Mouse (Mus musculus) kidney, postnatal 10 days (tissue): ENCODE results near the gene Gm11037.

Source experiments
- DNase-seq: peaks from one replicate; pipeline ENCODE4 v3.0.0; 2021; ENCODE audit warnings: mixed read lengths

The Gm11037 gene

DNA sequence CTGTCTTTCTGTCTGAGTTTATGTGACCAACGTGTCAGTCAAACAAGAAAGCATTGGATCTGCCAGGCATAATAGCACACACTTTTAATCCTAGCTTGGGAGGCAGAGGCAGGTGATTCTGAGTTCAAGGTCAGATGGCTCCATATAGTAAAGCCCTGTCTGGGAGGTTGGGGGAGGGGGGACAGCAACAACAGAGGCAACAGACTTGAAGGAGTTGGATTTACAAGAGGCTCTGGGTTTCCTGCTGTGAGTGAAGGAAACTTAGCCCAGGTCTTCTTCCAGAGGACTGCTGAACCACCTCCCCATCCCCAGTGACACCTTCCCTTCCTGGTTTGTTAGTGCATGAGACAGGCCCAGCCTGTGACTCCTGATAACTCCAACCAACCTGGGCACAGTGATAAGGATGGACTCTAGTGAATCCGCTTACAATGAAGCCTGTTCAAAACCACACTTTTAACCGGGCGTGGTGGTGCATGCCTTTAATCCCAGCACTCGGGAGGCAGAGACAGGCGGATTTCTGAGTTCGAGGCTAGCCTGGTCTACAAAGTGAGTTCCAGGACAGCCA is 19.0 kb downstream of the Gm11037 start:
- no peak for DNase-seq

DNA sequence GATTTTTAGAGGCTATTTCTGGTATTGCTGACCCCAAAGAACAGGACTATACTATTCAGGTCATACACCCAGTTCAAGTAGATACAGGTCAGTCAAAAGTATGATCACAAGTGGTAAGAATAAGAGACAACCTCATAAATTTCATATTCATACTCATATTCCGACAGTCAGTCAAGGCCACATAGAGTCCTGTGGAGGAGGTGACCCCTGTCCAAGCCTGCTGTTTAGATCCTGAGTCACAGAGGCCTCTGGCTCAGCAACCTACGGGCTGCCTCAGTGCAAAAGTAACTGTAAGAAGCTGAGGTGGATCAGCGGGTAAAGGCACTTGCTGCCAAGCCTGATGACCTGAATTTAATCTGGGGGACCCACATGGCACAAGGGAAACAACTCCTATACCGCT is 20.7 kb downstream of the Gm11037 start:
- no peak for DNase-seq

DNA sequence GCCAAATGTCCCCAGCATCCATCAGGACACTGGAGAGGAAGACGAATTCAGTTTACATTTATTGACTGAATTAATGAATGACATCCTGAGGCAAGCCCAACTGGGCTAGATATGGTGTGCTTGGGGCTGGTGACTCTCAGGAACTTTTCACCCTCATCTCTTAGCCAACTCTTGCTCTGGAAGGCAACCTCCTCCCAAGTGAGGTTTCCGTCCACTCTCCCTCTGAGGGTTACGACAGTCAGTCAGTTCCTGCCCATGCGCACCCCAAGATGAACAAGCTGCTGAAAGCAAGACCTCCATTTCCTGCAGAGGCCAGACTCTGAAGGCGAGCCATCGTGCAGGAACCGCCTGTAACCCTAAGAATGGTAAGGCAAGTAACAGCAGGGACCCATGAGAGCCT is 23.7 kb downstream of the Gm11037 start:
- DNase-seq, result no peak

DNA sequence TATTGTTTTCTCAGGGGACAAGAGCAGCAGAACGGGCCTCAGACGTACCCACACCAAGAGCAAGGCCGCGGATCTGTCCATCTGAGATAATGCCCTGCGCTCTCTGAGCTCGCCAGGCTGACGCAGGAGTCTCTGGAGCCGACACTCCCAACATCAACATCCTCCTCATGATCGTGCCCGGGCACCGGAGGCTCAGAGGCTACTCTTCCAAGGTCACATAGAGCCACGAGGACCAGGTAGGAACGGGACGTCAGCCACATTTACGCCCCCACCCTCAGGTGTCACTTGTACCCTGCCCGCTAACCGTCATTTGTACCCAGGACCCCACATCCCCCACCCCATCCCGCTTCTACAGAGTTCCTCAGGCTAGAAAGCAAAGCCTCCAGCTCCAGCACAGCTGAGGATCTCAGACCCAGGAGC is 26.2 kb downstream of the Gm11037 start:
- DNase-seq, result peak; percentile 61

DNA sequence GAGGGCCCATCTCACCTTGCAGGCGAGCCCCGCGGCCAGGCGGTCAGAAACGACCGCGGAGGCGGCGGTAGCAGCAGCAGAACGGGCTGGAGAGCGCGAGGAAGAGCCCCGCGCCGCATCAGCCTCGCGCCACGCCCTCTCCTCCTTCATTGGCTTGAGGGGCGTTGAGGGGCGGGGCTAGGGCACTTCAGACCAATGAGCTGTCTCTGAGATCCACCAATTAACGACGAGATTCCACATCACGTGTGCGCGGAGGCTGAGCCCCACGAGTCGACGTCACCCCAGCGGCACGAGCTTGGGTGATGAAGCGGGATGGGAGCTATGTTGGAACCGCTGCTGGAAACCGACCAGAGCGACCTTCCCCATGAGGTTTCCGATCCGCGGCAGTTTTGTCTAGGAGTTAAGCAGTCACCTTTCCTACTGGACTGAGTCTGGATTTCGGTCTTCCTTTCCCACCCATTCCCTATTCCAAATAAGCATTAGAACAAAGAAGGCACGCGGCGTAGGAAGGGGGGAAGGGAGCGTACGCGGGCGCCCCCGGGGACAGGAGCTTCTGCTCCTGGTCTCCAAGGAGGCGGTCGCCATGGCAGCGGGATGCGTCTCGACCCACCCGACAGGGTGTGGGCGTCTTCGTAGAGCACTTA is 26.8 kb downstream of the Gm11037 start, which contains the start of gene 1700037H04Rik:
TSS of gene 1700037H04Rik (minus strand) at position 144 of the 644 bp plus-strand sequence.
- peak; percentile 99 for DNase-seq

DNA sequence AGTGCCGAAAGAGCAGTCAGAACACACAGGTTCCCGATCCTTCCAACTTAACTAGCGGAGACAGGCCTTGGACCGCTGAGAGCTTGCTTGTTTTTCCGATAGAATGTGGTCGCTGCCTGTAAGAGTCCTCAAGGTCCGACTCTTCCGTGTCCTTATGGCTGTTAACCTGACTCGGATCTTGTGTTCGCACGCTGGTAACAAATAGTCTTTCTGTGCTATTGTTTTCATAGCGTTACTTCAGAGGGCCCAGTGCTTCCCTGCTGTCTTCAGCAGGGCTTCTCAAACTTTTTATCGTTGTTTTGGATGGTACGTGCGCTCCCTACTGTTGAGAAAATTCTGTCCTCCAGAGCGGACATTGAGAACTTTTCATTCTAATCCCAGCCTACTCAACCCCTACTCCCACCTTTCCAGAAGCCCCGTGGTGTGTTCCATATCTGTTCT is 27.4 kb downstream of the Gm11037 start:
- DNase-seq, result peak; percentile 55

DNA sequence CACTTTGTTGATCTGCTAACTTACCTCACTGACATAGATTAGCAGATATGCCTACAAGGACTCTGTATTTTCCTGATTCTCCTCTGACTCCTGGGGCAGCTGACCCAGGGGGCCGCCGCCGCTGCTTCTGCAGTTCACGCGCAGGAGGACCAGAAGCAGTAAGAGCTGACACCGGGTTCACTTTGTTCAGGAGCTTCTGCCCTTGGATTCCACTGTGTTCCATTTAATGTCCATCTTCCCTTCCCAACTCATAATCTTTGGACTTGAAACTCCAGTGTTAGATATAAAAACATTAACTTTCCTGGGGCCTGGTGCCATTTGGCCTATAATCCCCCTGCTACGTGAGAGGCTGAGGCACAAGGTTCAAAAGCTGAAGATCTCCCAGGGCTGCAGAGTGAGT is 30.6 kb downstream of the Gm11037 start:
- peak; percentile 43 for DNase-seq

DNA sequence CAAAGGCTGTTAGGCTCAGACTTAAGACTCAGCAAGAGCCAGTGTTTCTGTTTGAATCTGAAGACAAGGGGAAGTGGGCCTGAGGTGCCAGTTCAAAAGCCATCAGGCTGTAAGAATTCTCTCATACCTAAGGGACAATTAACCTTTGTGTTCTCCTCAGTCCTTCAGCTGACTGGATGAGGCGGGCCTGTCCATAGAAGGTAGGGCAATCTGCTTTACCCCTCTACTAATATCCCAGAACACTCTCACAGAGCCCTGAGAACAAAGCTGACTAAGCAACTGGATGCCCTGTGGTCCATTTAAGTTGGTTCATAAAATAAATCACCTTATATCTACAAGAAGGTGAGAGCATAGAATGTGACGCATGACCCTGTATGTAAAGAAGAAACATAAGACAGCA is 32.9 kb downstream of the Gm11037 start:
- no peak for DNase-seq

DNA sequence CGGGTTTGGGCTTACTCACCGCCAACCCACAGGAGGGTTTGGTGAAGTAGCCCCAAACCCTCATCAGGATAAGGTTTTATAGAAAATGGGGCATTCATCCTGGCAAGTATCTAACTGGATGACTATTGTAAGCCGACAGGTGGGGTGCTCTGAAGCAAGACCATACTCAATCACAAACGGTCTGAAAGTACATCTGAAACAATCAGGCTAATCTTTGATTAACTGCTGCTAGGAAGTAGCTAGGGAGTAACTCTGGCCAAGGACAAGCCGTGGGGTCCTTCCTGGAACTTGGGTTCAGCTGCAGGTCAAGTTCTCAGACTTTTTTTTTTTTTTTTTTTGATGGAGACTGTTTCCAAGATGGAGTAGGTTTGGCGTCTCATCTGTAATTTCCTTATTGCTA is 34.7 kb downstream of the Gm11037 start:
- no peak for DNase-seq

DNA sequence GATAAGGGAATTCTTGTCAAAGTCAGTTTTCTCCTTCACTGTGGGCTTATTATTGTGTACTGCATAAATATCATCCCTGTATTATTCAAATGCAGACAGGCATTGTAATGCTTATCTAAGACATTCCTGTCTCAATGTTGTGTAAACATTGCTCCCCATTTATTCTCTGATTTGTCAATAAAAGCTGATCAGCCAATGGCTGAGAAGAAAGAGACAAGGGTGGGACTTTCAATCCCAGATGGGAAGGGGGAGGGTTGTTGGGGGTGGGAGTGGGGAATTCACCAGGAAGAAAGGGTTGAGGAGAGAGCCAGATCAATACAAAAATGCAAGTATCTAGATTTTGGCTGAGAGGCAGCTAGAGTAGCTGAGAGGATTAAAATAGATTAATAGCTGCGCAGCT is 35.6 kb downstream of the Gm11037 start:
- no peak for DNase-seq

DNA sequence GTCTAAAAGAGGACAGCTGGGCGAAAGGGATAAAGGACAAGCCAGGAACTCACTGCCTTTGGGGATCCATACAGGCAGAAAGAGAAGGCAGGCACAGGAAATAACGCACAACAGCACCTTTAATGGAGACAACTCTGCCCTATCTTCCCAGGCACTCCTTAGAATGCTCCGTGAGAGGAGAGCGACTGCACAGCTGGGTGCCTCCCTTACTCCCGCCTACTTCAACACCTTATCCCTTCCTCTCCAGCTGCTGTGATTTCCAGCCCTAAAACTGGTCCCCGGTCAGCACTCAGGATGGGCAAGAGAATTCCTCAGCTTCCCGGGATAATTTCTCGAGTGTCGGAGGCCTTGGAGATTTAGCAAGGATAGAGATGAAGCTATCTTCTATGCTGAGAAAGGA is 37.6 kb downstream of the Gm11037 start:
- no peak for DNase-seq

DNA sequence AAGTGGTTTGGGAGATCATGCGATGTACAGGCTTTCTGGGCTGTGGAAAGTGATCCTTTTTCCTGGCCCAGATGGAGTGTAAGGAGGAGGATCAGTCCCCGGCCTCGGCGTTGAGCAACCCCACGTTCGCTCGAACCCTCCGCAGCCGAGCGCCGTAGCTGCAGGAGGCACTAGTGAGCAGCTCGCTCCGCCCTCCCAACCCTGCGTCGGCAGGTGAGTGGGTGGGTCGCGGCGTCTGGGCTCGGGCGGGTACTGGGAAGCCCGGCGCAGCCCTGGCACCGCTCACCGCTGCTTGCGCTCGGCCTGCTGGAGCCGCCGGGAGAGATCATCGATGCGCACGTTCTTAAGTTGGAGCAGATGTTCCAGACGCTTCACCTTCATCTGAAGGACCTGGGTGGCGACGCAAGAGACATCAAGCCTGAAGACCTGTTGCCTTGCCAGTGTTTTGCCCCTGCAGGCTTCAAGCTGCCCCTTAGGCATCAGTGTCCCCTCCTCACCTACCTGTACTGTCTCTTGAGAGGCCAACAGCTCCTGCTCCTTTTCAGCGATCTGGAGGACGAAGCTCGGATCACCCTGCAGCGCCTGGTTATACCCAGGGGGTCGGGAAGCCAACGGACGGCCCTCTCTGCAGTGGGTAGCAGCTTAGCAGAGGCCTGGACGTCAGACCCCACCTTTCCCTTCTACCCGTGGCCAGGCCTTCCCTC is 38.3 kb downstream of the Gm11037 start:
- DNase-seq, result peak; percentile 81

DNA sequence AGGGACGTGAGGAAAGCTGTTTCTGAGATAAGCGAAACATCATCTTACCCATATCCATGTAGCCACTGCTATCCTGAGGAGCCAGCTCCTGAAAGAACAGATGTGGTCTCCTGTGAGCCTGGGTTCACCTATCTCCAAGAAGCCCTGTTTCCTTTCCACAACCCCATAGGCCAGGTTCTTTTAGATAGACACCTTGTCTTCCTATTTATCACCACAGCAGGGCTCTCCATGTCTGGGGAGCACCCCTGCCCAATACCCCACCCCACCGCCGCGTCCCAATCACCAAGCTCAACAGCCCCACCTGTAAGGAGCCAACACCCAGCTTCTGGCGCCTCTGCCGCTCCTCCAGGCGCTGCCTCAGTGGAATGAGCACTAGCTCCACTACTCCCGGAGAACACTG is 39.0 kb downstream of the Gm11037 start:
- DNase-seq, result no peak

DNA sequence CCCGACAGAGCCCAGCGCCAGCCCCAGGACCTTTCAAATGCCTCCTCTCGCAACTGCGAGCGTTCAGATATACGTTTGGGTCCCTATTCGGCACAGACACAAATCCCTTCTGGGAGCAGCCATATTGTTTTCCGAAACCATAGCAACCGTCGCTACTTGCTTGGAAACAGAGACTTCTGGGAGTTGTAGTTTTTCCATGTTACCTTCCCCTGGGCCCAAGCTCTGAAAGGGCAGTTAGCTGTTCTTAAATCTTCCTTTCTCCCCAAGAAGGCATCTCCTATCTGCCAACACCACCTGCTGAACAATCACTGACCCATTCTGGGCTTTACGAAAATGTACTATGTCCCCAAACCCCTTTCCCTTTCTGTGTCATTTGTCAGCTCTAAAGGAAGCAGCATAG is 41.4 kb downstream of the Gm11037 start:
- DNase-seq, result peak; percentile 72

DNA sequence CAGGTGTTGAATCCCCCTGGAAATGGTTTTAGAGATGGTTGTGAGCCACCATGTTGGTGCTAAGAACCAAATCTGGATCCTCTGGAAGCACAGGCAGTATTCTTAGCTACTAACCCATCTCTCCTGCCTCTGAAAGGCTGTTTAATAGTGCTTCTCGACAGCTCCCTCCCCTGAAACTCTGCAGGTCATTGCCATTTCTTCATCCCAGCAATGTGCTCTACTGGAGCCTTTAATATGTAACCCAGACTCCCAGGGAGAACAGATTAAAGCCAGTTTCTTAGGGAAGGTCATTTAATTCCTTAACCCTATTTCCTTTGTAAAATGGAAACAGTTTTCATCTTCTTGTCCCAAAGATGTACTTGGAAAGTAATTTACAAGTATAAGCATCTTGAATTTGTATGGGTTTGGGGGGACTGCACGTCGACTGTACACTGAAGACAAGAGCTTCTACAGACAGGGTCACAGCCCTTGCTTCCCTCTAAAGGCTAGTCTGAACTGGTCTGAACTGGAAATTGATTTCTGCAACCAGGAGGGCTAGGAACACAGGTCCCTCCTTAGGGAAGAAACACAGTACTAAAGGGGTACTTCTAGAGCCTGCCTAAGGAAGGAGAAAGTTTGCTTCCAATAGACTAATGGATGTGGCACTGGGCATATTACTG is 42.1 kb downstream of the Gm11037 start:
- DNase-seq, result no peak

DNA sequence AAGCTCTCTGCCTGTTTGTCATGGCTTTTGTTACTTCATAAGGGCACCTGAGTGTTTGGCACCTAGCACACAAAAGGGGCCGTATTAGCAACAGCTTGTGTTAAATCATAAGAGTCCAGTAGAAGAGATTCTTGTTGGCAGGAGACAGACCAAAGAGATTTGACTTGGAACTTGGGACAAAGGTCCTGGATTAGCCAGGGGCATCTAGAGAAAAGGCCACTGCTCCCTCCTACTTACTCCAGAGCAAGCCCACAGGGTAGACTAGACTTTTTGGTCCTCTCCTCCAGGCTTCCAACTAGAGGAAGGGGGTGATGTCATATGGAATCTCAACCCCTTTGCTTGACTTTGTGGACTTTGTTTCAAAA is 42.6 kb downstream of the Gm11037 start:
- DNase-seq, result no peak

DNA sequence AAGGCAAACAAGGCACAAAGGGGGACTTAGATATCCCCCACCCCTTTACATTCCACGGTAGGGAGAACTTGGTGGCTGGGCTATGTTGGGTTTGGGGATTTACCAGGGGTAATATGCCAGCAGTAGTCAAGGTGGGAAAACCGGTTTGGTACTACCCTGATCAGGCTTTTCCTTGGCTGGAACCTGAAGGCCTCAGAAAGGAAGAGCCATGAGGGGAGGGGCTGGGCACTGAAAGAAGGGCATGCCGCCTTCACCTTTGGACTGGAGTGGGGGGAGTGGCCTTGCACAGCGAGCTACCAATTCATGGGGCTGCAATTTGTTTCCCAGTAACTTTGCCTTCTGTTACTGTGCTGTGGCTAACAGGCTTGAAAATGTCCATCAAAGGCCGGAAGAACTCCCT is 43.2 kb downstream of the Gm11037 start:
- DNase-seq, result peak; percentile 79

DNA sequence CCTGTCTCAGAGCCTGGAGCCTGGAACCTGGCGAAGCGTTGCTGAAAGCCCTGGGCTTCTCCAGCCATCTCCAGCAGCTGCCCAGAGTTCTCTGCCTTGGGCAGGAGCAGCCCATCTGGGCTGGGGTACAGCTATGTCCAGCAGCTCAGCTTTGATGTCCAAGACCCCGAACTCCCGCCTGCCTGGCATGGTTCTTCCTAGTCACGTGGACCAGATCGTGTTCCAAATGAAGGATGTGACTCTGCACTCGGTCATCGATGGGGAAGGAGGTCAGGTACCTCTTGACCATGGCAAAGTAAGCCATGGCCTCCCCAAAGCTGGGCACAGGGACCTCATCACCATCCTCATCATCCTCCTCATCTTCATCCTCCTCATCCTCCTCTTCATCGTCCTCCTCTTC is 44.6 kb downstream of the Gm11037 start:
- DNase-seq, result no peak

DNA sequence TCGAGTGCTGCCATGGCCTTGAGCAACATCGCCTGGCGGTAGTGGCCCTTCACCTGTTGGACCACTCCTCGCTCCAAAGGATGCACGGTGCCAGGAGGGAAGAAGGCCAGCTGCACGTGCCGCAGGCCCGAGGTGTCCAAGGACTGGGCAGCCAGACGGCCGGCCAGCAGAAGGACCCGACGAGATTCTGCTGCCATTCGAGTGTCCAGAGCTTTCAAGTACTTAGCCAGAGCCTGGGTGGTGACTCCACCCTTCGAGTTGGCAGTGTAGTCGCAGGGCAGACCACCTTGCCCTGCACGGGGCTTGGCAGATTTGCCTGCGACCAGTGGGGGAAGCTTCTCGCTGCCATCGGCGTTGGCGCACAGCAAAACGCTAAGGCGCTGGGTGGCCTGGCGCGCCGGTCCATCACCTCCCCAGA is 45.5 kb downstream of the Gm11037 start:
- DNase-seq, result peak; percentile 48

DNA sequence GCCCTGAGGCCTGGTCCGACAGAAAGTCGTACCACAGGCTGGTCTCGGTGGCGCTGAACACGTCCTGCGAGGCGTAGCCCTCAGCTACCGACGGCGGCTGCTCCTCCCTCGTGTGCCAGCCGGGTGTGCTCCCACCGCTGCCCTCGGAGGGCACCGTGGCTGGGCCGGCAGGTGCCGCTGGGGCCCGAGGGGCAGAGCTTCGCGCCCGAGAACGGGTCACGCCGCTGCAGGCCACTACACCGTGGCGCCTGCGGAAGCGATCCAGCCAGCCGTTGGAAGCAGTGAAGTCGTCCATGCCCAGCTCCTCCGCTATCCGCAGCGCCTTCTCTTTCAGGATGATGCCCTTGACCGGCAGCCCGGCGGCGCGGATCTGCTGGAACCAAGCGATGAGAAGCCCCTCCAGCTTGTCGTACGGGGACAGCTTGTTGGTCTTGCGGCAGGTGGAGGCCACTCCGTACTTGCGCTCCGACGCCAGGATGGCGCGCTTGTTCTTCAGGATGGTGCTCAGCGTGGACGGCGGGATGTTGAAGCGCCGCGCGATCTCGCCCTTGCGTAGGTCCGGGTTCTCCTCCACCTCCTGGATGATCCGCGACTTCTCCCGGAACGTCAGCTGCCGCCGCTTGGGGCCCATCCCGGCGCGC is 46.1 kb downstream of the Gm11037 start:
- peak; percentile 75 for DNase-seq

DNA sequence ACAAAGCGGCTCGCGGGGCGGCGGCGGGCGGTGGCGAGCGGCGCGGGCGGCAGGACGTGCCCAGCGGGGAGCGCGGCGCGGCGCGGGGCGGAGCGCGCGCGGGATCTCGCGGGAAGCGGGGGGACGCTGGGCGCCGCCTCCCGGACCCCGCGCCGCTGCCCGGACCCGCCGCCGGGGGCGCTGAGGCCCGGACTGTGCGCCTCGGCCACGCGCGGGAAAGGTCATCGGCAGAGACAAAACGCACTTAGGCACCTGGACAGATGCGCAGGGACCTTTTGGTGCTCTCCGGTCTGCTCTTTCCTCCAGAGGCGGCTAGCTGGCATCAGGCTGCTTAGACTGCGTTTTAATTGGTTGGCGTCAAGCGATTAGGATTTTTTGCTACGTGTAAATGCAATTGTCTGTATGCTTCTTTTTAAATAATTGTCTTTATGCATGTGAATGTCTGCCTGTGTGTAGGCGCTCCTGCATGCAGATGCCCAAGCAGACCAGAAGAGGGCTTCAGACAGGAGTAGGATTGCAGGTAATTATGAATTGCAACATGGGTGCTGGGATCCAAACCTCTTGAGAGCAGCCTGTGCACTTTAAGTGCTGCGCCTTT is 46.8 kb downstream of the Gm11037 start, which contains the start of gene Cenpb:
TSS of gene Cenpb (minus strand) at position 78 of the 598 bp plus-strand sequence.
- DNase-seq, result peak; percentile 92
